Mouse (Mus musculus) MEL (cell line): ENCODE measurements at regions not wholly inside any gene's neighbourhood (a gene's known extent, or its start where the extent isn't known, plus 50 kb on each side); places are given as distances from the start of the nearest gene placed in this dataset.

Experiments used
- CTCF ChIP-seq, 3 experiments: IDR thresholded peaks in 2 of 3; conservative IDR thresholded peaks in 1 of 3; 2 replicates each; pipeline ENCODE4 v1.5.1; 2011 to 2012; ENCODE audit warnings: low read length in 3 of 3, low read depth in 2 of 3, mild to moderate bottlenecking in 2 of 3, improper control_type of control experiment in 1 of 3, inconsistent platforms in 1 of 3, mixed read lengths in 1 of 3, moderate library complexity in 1 of 3; ENCODE audit not compliant: control insufficient read depth in 1 of 3, insufficient read depth in 1 of 3, poor library complexity in 1 of 3, severe bottlenecking in 1 of 3
- HCFC1 ChIP-seq: IDR thresholded peaks from 2 replicates; pipeline ENCODE4 v1.6.1; 2012; ENCODE audit warnings: low read depth, mild to moderate bottlenecking, inconsistent platforms, low read length, improper control_type of control experiment, moderate library complexity
- POLR2A ChIP-seq, 2 experiments: IDR thresholded peaks; 2 replicates each; pipeline ENCODE4 v1.6.1; 2011 to 2012; ENCODE audit warnings: low read length in 2 of 2, mild to moderate bottlenecking in 2 of 2, control low read depth in 1 of 2, improper control_type of control experiment in 1 of 2, low read depth in 1 of 2, moderate library complexity in 1 of 2; ENCODE audit not compliant: control insufficient read depth in 1 of 2, insufficient read depth in 1 of 2, poor library complexity in 1 of 2
- RCOR1 ChIP-seq: IDR thresholded peaks from 2 replicates; pipeline ENCODE4 v1.6.1; 2012; ENCODE audit warnings: low read depth, mild to moderate bottlenecking, inconsistent platforms, low read length, improper control_type of control experiment
- SMC3 ChIP-seq: IDR thresholded peaks from 2 replicates; pipeline ENCODE4 v1.6.1; 2011; ENCODE audit warnings: low read depth, low read length, improper control_type of control experiment
- ZC3H11A ChIP-seq: IDR thresholded peaks from 2 replicates; pipeline ENCODE4 v1.6.1; 2012; ENCODE audit warnings: low read depth, mild to moderate bottlenecking, inconsistent platforms, low read length, improper control_type of control experiment
- ZNF384 ChIP-seq: IDR thresholded peaks from 2 replicates; pipeline ENCODE4 v1.6.1; 2012; ENCODE audit warnings: low read depth, mild to moderate bottlenecking, inconsistent platforms, low read length, improper control_type of control experiment

DNA sequence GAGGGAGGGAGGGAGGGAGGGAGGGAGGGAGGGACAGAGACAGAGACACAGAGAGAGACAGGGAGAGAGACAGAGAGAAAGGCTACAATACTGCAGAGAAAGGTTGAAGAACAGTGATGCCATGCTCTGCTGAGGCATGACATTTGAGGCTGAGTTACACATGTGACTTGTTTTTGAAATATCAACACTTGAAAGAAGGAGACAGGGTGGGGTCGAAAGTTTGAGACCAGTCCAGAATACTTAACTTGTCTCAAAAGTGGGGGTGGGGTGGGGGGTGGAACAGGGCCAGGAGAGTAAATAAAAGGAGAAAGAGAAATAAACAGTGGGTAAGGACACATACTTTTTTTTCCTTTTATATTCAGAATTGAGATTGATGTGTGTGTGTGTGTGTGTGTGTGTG lies 278.1 kb upstream of the Mme start:
- TF ChIP-seq POLR2A (IDR thresholded peaks at IDR 0.05; ENCODE audit: control insufficient read depth in 1 of 2, insufficient read depth in 1 of 2, low read depth in 1 of 2, low read length in 2 of 2, poor library complexity in 1 of 2), result no peak
- TF ChIP-seq ZNF384, result no peak
- no peak for TF ChIP-seq RCOR1
- TF ChIP-seq SMC3, result no peak
- no peak for TF ChIP-seq ZC3H11A
- no peak for TF ChIP-seq HCFC1
- TF ChIP-seq CTCF (IDR thresholded peaks at IDR 0.05 in 2 of 3, conservative IDR thresholded peaks at IDR 0.05 in 1 of 3; ENCODE audit: control insufficient read depth in 1 of 3, insufficient read depth in 1 of 3, low read depth in 2 of 3, low read length in 3 of 3, poor library complexity in 1 of 3, severe bottlenecking in 1 of 3), result no peak
